Mouse (Mus musculus) layer of hippocampus, postnatal 36 days (tissue): ENCODE measurements at regions not wholly inside any gene's neighbourhood (a gene's known extent, or its start where the extent isn't known, plus 50 kb on each side); places are given as distances from the start of the nearest gene placed in this dataset.
A peak's percentile ranks its signal among the peaks of the same experiment; 100 is the strongest.

Experiments used
- DNase-seq, 2 experiments: peaks; one replicate each; pipeline ENCODE4 v3.0.0; 2022

DNA sequence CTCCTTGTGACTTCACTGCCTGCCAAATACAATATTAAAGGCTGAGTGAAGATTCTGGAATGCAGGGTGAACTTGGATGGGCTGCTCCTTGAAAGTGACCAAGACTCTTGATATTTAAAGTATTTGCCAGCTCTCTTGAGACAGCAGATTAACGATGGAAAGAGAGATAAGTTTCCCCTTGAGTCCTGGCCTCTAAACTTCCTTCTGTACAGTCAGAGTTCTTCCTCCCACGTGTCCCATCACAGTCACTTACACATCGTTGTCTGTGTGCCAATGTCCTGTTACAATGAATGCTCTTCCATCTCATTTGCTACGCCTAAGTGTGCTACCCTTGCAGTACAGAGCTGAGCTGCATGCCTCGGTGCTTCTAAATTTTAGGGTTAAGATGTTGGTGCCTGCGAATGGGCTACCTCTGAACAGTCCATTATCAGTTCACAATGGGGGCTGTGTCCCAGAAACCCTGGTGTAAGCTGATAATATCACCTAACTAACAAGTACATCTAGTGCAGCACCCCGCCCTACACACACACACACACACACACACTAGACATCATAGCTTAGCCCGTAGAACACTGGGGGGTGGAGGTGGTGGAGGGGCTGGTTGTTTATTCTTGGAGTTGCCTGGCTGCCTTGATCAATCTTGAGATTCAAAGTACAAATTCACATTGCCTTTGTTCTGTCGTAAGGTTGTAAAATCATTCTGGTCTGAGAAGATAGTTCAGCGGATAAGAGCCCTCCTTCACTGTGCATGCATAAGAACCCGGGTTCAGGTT, 207.9 kb upstream of the Pgrmc2 start:
- no peak for DNase-seq

DNA sequence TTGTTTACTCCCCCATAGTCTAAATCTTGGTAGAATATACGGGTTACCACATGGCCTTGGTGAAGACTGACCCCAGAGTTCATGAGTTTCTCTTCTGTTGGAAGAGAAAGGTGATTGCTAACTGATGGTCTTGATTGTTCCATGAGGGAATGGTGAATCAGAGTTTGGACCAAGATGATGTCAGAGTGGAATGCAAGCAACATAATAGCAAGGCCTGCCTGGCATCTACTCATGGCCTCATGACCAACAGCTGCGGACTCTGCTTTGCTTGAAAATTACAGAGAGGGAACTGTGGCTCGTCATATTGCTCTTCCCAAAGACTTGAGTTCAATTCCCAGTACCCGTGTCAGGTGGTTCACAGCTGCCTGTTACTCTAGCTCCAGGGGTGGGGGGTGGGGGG, 205.9 kb upstream of the Pgrmc2 start:
- no peak for DNase-seq

DNA sequence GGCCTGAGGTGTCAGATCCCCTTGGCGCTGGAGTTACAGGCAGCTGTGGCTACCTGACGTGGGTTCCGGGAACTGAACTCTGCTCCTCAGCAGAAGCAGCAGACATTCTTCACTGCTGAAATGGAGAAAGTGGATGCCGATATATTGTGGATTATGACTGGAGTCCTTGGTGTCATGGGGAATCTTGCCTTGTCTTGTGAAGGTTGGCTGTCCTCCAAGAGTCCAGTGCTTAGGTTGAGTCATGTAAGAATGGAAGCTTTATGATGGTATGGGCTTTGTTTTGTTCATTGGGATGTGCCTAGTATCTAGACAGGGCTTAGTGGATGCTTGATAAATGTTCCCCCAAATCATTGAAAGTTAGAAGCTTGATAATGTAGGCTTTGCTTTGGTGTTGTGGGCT, 205.2 kb upstream of the Pgrmc2 start:
- DNase-seq: no peak

DNA sequence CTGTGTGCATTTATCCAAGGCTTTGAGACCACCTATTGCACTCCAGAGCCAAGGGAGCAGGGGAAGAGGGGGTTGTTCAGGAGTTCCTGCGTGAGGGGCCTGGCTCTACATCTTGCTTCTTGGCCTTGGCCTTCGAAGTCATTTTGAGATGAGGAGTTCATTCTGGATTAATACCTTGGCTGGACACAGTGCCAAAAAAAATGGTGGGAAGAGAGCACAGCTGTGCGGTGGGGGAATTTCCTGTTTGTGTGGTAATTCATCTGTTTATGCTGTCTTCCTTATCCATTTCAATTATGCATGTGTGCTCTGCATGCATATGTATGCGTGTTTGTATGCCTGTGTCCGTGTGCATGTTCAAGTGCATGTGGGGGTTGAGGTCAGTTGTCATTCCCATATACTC, 202.5 kb upstream of the Pgrmc2 start:
- DNase-seq: no peak

DNA sequence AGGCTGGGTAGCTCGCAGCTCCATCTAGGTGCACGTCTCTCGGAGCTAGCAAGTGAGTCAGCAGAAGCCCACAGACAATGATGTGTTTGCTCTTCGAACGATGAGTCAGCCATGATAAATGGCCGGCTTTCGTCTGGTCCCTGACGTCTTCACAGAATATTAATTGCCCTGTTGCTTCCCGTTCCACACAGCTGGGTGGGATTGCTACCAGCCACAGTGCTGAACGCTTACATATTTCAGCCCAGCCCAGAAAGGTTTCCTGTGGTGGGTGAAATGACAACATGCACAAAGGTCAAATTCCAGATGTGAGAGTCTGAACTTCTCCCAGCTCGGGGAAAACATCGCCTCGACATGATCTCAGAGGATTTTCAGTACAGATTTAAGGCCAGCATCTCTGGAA, 202.1 kb upstream of the Pgrmc2 start:
- DNase-seq: peak in 1 of 2 experiments; percentile 10

DNA sequence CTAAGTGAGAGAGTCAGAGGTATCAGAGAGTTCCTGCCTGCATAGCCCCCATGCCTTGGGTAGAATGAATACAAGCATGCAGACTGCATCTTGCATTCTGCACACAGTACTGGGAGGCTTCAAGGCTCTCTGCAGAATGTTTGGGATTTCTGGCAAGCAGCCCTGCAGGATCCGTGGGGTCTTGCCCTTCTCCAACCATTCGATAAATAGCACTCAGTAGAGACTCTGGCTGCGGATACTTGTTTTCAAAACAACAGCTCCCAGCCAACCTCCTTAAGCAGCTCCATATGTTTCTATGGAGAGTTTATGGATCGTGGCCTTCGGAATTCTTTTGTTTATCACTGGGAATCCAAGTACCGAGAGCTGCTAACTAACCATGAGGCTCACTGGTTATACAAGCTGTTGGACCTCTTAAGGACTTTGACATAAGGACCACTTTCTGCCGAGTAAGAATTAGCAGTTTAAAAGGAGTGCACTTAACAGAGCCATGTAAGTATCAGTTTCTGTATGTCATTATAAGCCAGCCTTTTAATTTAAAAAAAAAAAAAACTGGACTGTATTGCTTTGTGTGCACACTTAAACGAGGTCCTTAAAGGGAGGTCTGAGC, 199.7 kb upstream of the Pgrmc2 start:
- no peak for DNase-seq

DNA sequence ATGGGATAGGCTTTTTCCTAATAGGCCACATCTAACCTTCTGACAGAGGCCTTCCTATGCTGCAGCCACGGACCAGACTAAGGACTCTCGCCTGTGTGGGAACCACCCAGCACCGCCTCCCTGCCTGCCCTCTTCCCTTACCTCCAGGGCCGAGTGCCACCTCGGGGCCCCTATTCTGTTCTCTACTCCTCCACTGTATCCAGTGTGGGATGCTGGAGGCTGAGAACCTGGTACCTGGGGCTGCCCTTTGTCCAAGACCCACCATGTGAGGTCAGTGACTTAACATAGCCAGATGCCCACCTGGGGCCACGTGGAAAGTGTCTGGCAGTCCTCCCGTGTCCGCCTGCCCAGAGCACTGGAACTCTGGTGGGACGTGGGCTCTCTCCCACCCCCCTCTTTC, 193.2 kb upstream of the Pgrmc2 start:
- DNase-seq: no peak

DNA sequence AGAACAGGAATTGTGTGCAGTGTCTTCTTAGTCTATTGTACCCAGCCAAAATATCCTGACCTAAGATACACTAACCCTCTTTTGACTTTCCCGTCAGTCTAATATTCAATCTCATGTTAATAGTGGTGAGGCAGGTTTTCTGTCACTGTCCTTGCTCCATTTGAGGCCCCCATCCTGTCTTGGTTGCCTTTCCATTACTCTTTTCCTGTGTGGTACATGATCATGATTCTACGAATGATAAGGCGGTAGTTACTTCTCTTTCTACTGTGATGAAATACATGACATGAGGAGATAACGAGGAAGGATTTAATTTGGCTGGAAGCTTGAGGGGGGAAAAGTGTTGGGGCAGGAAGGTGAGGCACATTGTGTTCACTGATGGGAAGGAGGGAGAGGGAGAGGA, 185.7 kb upstream of the Pgrmc2 start:
- DNase-seq: no peak

DNA sequence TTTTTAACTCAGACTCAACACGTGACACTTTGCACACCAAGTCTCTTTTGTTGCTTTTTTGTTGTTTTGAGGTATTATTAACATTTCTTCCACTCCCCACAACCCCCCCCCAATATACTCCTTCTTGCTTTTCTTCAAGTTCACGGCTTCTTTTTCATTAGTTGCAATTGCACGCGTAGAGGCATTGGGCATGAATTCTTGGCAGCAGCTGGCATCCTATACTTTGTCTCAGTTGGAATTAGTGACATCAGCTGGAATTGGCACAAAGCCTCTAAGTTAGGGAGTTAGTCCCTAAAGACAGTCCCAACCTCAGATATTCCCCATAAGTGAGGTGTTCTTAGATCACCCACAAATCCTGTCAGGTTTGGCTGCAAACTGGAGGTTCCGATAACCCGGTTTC, 183.4 kb upstream of the Pgrmc2 start:
- no peak for DNase-seq

DNA sequence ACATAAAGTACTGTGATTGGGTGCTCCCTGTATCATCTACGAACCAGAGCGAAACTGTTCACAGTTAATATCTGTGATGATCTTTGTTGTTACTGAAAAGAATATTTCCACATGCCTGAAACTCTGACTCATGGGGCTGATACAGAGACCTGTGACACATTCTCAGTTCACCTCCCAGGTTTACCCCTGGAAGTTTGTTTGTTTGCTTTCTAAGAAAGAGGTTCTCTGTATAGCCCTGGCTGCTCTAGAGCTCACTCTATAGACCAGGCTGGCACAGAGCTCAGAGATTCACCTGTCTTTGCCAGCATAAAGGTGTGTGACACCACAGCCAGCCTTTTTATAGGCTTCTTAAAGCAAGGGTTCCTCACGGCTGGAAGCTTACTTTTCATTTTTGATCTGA, 182.6 kb upstream of the Pgrmc2 start:
- DNase-seq: no peak

DNA sequence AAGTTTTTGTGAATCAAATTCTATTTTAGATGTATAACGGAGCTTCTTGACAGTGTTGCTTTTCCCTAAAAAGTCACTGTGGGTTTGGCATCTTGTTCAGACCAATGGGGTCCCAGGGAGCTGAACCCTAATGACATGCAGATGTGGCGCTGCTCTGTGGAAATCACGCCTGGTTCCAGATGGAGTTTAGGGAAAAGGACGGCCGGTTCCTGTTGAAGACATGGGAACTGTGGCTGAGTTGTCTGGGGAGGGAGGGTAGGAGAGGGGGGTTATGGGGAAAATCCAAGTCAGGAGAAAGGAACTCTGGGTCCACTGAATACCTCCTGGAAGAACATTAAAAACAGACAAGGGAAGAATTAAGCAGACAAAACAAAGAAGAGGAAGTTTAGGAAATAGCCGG, 175.4 kb upstream of the Pgrmc2 start:
- no peak for DNase-seq

DNA sequence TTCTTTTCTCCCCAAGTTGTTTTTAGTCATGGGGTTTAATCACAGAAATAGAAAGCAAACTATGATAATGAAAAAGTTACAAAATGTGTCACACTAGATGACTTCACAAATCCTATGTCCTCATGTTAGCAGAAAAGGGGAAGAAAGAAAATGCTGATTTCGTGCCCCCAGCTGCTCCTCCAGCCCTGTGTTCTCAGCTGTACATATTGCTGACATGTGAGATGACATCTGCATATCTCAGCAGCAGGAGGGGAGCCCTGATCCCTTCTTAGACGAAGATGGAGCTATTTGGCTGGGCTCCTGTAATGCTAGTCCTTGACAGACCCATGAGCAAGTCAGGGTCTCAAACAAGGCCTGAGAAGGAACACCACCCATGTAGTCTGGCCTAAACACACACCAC, 162.1 kb upstream of the Pgrmc2 start:
- DNase-seq: no peak

DNA sequence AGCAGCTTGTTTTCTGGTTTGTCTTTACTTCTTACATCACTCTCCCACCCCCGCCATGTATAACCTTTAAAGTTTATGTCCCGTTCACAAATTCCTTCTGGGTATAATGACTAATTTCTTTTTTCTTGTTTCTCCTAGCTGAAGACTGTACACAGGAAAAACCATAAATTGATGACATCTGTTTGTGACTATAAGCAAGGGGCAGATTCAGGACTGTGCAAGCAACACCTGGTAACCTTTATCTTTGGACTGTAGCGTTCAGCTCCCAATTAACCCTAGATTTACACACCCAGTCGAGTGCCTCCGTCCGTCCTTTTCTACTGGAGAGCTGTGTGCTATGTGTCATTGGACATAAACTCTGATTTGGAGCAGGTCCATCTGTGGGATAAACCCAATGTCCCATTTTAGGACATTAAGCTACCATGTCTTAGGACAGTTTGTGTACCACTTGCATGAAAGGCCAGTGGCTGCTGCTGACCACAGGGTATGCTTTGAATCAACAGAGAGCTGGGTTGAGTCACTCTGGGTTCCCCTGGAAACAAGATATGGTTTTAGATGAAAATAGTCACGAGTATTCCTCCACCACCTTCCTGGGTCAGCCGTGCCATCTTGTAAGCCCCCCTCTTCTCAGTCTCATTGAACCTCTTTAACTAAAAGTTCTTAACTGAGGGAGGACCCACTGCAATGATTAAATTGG, 159.2 kb upstream of the Pgrmc2 start:
- DNase-seq: no peak

DNA sequence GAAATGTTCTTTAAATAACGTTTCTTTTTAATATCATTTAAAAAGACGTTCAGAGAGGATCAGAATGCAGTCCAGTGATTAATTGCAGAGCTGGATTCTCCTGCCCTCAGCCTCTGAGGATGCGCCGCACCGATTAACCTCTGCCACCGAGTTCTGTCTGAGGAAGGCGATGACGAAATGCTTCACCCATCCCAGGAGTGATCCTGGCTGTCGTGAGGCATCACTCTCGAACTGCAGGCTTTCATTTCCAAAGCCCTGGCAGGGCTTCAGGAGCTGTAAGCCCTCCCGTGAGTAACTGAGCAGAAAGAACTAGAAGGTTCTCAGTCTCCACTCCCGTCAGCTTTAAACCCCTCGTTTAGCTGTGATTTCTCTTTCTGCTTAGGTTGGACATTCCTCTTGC, 157.0 kb upstream of the Pgrmc2 start:
- DNase-seq: no peak

DNA sequence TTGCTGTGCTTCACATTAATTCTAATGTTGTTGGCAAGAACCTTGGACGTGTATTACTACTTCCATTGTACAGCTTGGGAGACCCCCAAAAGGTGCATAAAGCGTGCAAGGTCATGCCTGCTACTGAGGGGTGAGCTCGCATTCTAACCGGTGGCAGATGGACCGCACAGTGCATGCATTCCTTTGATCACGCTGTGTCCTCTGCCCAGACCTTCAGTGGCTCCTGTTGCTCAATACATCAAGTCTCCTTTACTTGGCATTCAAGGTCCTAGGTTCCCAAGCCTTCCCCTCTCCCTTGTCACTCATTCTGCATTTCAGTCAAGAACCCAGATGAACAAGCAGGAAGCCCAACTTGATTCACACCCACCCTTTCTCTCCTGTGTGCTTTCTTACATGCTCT, 156.4 kb upstream of the Pgrmc2 start:
- DNase-seq: no peak

DNA sequence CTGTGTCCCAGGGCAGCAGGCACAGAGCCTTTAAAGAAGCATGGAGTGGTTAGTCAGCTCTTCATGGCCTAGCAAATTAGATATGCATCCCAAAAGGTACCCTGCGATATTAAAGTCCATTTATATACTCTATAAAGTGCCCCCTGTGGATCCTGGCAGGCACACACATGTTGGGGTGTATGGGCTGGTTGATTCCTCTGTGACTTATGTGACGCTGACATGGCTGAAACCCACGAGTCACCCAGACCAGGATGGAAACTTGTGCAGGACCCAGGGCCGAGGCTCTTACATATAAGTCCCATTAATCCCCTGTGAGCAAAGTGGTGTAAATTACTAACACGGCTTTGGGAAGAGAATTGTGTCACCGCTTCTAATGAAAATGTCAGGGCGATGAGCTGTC, 155.2 kb upstream of the Pgrmc2 start:
- DNase-seq: no peak

DNA sequence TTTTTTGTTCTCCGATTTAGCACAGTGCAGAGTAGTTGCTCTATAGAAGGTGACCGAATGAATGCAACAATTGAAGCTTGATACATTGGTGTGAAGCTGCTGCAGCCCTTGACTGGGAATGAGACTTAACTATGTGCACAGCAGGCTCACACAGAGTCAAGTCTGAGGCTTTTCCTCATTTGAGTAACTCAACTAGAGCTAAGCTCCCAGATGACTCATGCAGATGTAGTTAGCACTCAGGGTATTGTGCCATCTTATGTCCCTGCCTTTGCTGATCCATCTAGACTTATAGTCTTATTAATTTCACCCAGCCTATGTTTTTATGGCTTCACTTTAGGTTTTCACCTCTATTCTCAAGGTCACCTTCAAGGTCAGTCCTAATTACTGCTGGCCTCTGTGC, 152.8 kb upstream of the Pgrmc2 start:
- DNase-seq: no peak

DNA sequence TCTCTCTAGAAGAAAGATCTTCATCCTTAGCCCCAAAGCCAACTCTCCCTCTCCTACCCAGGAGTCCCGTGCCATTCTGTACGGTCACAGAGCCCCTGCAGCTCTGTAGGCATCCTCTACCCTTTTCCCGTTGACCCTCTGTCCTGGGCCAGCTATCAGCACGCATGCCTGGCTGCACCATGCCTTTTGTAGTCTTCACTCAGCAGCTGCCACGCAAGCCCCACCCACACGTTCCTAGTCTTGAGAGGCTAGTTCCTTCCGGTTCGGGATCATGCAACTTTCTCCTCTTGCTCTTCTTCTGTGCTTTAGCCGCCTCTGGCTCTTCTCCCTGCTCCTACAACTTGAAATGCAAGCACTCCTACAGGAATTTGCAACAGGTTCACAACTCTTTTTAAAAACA, 152.1 kb upstream of the Pgrmc2 start:
- no peak for DNase-seq

DNA sequence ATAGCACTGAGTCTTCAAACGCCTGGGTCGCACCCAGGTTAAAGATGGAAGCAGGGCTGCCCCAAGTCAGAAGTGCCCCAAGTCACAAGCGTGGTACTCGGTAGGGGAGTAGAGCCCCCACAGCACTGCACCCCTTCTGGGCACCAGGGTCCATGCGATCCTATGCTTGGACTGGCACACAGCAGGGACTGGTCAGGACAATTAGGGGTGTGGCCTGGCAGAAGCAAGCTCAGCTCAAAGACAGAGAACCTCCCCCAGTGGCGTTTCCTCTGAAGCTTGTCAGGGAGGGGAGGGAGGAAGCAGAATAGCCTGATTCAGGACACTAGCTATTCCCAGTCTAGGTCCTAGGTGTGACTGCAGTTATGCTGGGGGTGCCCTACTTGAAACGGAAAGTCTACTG, 151.3 kb upstream of the Pgrmc2 start:
- no peak for DNase-seq

DNA sequence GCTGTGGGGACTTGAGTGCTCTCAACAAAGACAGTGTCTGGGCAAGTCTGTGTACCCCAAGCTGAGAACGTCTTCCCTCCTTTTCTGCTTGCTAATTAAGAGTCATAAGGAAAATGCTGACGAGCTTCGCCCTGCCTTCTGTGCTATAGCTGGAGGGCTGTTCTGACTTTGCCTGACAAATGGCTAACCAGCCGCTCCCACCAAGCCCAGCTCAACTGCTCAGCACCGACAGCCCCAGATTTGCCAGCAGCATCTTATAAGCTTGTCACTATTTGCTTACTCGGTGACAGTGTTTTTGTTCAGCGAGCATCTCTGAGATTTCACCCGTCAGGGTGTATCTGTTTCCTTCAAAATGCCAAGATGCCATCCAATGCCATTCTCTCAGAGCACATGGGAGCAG, 150.6 kb upstream of the Pgrmc2 start:
- no peak for DNase-seq

DNA sequence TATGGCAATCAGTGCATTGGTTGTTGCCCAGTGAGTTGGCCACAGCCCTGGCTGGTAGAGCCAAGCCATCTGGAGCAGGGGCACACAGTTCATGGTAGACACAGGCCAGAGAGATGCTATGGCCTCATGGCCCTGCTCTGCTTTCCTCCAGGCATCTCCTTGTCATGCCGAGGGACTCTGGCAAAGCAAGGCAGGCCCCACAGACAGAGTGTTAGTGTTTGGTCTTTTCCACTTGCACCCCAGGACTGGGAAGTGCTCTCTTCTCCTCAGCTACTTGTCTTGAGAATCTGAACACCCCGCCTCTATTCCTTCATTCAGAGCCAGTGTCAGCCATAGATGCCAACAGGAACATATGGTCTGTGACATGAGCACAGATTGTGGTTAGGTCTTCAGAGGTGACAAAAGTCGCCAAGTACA, 148.1 kb upstream of the Pgrmc2 start:
- no peak for DNase-seq

DNA sequence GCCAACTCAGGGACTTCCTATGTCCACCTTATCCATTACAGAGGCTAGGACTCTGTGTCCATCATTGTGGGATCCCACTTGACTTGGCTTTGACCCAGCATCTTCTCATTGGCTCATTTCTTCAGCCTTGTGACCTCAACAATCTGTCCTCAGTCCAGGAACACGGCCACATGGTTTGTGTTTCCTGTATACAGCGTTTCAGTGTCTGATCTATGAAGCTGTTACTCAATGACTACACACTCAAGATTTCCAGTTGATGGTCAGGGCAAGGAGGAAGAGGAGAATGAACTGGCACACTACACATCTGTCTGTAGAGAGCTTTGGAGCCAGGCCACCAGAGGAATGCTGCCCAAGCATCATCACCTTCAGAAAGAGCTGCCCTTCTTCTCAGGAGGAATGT, 146.6 kb upstream of the Pgrmc2 start:
- DNase-seq: no peak

DNA sequence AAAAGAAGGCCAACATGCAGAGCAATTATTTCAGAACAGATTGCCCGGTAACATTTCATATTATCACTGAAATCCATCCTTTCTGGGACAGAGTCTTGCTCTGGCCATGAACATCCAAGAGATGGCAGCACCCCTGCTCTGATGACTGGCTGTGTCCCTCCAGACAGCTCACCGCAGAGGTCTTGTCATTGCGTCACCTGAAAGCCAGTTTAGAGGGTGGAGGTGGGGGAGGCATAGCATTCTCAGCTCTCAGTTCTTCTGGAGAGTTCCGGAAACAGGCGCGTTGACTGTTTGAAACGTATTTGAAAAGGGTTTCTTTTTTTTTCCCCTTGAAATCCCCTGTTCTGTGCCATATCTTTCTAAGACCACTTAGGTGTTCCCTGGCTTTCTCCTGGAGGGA, 145.7 kb upstream of the Pgrmc2 start:
- peak; percentile 36 to 41 for DNase-seq

DNA sequence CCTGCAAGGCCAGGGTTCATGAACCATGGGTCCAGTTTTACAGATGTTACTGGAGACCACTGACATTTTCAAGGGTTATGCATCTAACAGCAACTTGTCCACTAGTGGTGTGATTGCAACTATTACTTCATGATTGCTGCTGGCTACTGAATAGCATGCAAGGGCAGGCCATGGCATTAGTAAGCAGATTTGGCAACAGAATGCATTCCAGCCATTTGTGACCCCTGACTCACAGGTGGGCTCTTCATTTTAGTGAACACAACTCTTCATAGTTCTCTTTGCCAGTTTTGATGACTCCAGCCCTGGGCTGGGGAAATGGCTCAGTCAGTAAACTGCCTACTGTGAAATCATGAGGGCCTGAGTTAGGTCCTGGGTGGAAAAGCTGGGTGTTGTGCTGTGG, 137.9 kb upstream of the Pgrmc2 start:
- DNase-seq: no peak
